Mouse (Mus musculus): ENCODE data around the gene Itgae. TPM values are rescaled to one million over a fixed set of nuclear protein-coding genes. Genes with fewer than 3 reads are reported as not detected.
"Not testable (repeated sequence)": the region's sequence is repeated elsewhere in the genome, so short reads cannot be mapped to it uniquely, and the experiment has no call there.

The Itgae gene
- total RNA-seq, 2 experiments from 2014 or later, result 0.08 to 0.17 TPM

DNA sequence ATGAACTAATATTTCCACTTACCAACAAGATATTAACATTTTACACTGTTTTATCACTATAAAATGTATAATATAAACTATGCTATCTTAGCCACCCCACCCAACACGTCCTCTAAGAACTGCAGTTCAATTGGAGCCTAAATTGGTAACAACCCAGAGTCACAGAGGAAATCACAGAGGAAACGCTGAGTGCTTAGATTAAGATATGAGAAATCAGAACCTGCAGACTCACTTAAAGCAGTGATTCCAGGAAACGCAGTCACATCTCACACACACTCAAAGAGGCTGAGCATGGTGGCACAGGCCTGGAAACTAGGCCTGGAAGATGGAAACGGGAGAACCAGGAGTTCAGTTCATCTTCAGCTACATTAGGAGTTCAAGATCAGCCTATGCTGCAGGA, 10.9 kb downstream of the Itgae start:
- no peak overlapping the region for H3K4me3 ChIP-seq
- no peak for TF ChIP-seq CTCF (IDR thresholded peaks at IDR 0.05)
- intact Hi-C loops (cut with DNase I), result no loop called here
- DNase-seq, result no peak
- no peak overlapping the region for H3K27ac ChIP-seq

DNA sequence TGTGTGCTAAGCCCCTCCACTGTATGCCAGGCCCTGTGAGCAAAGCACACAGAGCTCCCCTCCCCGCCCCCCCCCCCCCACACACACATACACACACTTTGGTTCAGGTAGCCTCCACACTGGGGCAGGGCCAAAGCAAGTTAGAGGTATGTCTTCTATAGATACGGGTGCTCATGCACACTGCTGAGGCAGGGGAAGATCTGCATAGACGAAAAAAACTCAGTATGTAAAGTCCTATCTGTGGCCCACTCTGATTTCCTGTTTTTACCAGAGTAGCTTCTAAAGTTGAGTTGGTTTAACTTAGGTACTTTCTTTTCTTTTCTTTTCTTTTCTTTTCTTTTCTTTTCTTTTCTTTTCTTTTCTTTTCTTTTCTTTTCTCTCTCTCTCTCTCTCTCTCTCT, 14.9 kb downstream of the Itgae start:
- no peak overlapping the region for H3K27ac ChIP-seq
- TF ChIP-seq CTCF (IDR thresholded peaks at IDR 0.05), result no peak
- no peak overlapping the region for H3K4me3 ChIP-seq
- intact Hi-C loops (cut with DNase I), result no loop called here
- no peak for DNase-seq

DNA sequence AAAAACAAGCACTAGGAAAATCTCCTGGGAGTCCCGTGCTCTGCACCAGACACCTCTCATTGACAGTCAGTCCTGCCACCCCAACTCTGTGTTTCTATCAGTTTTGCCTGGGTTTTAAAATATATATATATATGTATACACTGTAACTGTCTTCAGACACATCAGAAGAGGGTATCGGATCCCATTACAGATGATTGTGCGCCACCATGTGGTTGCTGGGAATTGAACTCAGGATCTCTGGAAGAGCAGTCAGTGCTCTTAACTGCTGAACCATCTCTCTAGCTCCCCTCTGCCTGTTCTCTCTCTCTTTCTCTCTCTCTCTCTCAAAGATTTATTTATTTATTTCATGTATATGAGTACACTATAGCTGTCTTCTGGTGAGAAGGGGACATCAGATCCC, 17.0 kb downstream of the Itgae start:
- H3K4me3 ChIP-seq; H3K27ac ChIP-seq; intact Hi-C loops (cut with DNase I): not testable (repeated sequence)
- TF ChIP-seq CTCF (IDR thresholded peaks at IDR 0.05), result peak; percentile 57
- peak; percentile 49 for DNase-seq

DNA sequence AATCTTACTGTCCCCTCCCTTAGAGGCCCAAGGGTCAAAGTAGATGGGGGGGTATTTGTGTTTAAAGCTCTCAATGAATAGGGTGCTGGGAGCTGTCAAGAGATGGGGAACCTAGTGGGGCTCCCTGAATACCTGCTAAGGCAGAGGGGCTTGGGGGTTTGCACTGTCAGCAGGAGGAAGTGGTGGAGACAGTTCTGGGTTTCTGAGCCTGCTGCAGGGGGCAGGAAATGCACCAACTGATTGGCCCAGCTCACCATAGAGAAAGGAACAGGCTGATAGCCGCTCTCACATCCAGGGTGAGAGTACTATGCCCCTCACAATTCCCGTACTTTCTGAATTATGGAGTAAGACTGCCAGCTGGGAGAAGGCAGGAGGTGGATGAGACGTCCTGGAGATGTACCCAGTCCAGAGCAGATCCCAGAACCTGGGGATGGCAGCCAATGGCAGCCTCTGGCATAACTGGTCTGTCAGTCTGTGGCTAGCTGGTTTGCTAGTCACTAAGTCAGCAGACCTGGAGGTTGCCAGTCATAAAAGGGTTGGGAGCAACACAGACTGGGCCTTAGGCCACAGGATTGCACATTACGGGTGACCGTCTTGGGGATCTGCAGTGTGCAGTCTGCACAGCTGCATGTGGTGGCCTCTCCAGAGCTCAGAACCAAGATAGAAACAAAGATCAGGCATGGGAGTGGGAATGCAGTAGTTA, 18.0 kb downstream of the Itgae start:
- DNase-seq, result no peak
- no peak overlapping the region for H3K4me3 ChIP-seq
- no peak for TF ChIP-seq CTCF (IDR thresholded peaks at IDR 0.05)
- H3K27ac ChIP-seq, result no peak overlapping the region
- intact Hi-C loops (cut with DNase I), result no loop called here

DNA sequence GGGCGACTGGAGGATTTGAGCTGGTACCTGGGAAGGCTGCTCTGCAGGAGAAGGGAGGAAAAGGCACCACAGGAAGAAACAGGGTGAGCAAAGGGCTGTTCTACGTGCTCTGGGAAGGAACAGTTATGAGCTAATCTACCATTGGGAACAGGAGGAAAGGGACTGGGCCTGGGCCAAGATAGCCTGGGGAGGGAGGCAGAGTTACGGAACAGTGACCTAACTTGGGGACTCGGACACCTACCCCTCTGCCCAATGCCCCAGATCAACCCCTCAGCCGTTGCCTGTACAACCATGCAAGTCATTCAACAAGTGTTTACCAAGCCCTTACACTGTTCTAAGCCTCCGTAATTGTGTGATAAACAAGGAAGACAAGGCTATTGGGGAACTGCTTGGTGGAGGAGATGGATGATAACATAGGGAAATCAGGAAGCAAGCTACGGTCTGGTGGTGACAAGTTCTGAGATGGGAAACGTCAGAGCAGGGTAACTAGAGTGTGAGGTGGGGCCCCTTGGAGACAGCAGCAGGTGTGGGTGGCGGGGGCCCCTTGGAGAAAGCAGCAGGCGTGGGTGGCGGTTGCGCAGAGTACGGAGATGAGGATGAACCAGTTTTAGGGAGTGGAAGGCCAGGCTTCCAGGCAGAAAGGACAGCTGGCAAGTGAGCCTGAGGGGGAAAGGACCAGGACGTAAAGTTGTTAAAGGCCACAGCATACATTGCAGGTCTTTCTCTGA, 18.7 kb downstream of the Itgae start:
- no peak overlapping the region for H3K4me3 ChIP-seq
- TF ChIP-seq CTCF (IDR thresholded peaks at IDR 0.05), result no peak
- intact Hi-C loops (cut with DNase I), result no loop called here
- no peak for DNase-seq
- H3K27ac ChIP-seq, result no peak overlapping the region

DNA sequence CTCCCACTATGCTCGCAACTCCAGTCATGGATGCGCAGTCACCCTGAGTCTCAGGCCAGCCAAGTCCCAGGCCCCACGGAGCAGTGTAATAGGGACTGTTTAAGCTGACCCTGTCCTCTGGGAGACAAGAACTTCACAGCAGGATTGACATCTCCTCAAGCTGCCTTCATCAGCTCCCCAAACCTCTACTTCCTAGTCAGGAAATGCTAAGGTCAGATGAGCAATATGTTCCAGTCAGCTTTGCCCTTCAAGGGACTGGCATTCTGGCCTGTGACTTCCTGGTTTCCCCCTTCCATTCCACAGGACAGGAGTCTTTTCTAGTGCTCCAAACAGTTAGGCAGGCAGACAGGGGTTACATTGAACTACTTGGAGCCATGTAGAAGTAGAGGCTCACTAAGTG, 19.6 kb downstream of the Itgae start:
- intact Hi-C loops (cut with DNase I), result no loop called here
- Histone ChIP-seq H3K4me3 (no peak overlapping the region), H3K27ac (no peak overlapping the region)
- no peak for TF ChIP-seq CTCF (IDR thresholded peaks at IDR 0.05)
- DNase-seq, result no peak

DNA sequence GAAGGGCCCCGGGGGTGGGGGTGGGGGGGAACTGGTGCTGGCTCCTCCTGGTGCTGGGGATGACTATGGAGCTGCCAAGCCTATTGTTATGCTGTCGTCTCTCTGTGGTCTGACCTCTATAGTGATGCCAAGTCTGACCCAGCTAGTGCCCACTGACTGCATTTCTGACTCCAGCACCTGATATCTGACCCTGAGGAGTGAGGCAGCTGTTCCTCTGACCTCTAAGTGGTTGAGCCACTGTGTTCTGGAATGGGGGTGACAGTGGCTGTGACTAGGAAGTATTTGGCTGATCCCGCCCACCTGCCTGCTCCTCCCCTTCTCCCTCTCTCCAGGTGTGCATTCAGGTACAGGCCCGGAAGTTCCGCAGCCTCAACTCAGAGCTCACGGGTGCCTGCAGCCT, 21.0 kb downstream of the Itgae start:
- H3K4me3 ChIP-seq, result no peak overlapping the region
- DNase-seq, result no peak
- TF ChIP-seq CTCF (IDR thresholded peaks at IDR 0.05), result no peak
- intact Hi-C loops (cut with DNase I), result no loop called here
- H3K27ac ChIP-seq, result no peak overlapping the region

DNA sequence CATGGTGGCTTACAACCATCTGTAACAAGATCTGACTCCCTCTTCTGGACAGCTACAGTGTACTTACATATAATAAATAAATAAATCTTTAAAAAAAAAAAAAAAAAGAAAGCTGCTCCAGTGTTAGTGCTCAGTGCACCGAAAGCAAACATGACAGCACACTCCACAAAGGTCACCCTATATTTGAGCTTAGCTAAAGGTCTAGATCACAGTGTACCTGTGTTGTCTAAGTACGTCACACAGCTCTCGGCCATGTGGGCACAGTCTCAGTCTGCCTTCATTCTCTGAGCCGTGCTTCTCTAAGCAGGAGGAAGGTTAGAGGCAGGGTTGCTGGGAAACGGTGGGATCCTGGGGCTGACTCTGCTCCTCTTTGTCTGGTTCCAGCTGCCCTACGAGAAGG, 36.1 kb downstream of the Itgae start:
- TF ChIP-seq CTCF (IDR thresholded peaks at IDR 0.05), result no peak
- no peak overlapping the region for H3K27ac ChIP-seq
- intact Hi-C loops (cut with DNase I), result no loop called here
- H3K4me3 ChIP-seq, result no peak overlapping the region
- DNase-seq, result no peak

DNA sequence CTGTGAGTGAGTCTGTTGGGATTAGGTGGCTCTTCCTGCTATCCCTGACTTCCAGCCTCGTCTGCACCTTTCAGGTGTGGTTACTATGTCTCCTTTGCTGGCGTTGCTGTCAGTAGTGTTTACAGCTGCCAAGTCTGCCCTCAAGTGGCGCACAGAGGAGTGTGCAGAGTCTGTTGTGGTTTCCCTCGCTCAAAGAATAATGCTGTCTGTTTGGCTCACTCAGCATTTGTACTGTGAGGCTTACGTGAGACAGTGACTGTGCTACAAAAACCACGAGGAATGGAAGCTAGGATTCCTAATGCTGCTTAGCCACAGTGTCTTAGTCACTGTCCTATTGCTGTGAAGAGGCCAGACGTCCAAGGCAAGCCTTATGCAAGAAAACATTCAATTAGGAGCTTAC, 40.6 kb downstream of the Itgae start:
- H3K27ac ChIP-seq, result peak overlapping the region; percentile 57; the same call in 1 of the 2 replicates
- no peak for DNase-seq
- TF ChIP-seq CTCF (IDR thresholded peaks at IDR 0.05), result peak; percentile 42
- H3K4me3 ChIP-seq, result no peak overlapping the region
- intact Hi-C loops (cut with DNase I), result no loop called here

DNA sequence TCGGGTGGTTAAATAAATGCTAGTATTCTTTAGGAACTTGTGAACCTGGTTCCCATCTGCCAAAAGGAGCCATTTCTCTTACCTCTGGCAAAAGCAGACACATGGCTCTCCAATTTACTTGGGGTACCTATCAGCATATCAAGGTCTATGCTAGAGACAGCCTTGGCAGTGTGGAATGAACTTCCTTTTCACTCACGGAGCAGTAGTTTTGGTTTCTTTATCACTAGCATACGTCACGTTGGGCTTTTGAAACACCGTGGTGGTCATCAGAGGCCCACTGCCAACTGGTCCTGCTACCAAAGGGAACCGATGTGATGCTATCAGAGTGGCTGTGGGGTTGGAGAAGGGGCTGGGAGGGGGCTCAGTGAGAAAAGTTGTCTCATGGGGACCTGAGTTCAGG, 42.6 kb downstream of the Itgae start:
- intact Hi-C loops (cut with DNase I), result no loop called here
- DNase-seq, result no peak
- Histone ChIP-seq H3K27ac (no peak overlapping the region), H3K4me3 (no peak overlapping the region)
- TF ChIP-seq CTCF (IDR thresholded peaks at IDR 0.05), result no peak

DNA sequence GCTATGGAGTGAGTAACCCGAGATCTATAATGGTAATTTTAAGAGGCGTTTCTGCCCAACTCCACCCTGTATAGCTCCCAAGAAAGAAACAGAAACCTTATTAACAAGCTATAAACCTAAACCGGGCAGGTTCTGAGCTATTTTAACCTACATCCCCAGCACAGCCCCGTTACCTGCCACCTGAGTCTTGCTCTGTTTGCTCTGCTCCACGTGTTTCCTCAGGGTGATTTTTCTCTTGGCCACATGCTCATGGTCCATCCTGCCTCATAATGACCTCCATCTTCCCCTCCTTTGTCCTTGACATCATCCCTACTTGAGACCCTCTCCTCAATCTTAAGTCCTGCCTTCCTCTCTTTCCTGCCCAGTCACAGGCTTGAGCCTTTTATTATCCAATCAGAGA, 43.8 kb downstream of the Itgae start:
- no peak for DNase-seq
- H3K4me3 ChIP-seq, result no peak overlapping the region
- no peak overlapping the region for H3K27ac ChIP-seq
- TF ChIP-seq CTCF (IDR thresholded peaks at IDR 0.05), result no peak
- intact Hi-C loops (cut with DNase I), result no loop called here

DNA sequence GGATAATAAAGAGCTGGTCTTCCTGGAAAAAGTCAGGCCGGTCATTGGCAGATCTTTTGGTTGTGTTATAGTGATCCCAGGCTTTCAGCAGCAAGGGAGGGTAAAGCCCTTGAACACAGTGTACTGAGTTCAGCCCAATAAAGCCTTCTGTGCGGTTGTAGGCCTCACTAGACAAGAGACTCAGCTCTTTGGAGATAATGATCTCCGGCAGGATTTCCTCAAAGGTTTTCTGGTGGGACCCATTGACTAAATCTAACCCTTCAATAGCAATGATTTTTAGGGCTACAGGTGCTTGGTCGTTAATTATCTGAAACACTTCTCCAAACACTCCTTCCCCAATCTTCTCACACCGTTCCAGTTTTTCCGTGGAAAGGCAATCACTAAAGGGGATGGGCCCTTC, 46.2 kb downstream of the Itgae start:
- H3K4me3 ChIP-seq, result peak overlapping the region; percentile 83
- no peak for TF ChIP-seq CTCF (IDR thresholded peaks at IDR 0.05)
- no peak for DNase-seq
- H3K27ac ChIP-seq, result no peak overlapping the region
- intact Hi-C loops (cut with DNase I), result loop anchor here (5.0 kb wide), 2 partner anchors 41 to 141 kb away; partner anchors contain the start of genes Emc6 and Tax1bp3

DNA sequence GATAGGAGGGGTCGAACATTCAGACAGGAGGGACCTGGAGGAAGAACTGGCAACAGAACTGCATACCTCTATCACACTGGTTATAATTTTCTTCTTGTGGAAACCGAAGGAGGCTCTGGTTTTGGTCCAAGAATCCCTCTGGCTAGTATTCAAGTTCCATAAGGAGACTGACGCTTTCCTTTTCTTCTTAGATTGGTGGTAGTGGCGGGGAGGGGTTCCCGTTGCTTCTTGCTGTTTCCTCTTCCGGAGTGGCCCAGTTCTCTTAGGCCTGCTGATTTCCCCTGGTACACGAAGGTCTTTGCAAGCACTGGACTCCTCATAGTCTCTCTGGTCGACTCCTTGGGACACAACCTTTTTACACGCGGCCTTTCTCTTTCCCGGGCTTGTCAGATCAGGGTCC, 46.7 kb downstream of the Itgae start:
- no peak for TF ChIP-seq CTCF (IDR thresholded peaks at IDR 0.05)
- Histone ChIP-seq H3K4me3 (peak overlapping the region; percentile 83), H3K27ac (no peak overlapping the region)
- intact Hi-C loops (cut with DNase I), result loop anchor here (5.0 kb wide), 2 partner anchors 40 to 140 kb away; partner anchors contain the start of genes Emc6 and Tax1bp3
- no peak for DNase-seq

Data from gastrocnemius, adult 2 months (tissue).